Mouse (Mus musculus): ENCODE measurements around the gene Tmcc2. TPM values are rescaled to one million over a fixed set of nuclear protein-coding genes. Genes with fewer than 3 reads are reported as not detected.

Tmcc2 gene
- total RNA-seq, 2 experiments from 2014 or later, result 242 to 256 TPM

DNA sequence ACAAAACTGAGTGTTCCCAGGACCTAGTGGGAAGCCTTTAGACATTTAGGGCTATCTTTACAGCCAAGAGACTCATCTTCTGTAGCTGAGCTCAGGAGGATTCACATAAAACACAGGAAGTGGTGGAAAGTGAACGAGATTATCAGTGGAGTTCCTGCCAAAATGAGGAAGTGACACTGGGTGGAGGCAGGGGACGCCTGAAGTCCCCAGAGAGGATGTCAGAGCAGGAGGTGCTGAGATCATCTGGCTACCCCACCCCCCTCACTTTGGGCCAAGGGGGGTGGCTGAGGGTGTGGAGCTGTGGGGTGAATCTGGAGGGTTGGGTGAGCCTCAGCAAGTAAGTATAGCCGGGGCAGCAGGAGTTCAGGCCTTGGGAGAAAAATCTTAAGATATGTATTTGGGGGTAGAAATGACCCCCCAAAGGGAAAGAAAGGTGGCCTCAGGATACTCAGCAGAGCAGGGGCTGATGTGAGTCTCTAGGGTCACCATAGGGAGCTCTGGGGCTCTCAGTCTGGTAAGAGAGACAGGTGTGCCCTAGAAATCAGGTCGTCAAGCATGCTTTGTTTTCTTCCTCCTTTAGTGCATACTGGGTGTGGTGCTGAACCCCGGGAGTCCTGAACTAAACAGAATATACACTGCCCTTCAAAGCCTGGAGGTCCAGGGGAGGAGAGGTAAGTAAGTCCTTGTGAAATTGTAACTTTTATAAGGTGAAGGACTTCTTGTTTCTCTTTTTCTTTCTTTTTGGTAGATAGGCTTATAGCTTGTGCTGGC, 49.2 kb downstream of the Tmcc2 start:
- no peak for TF ChIP-seq CTCF (conservative IDR thresholded peaks at IDR 0.05)
- no peak overlapping the region for H3K4me3 ChIP-seq
- H3K27ac ChIP-seq, result no peak overlapping the region

DNA sequence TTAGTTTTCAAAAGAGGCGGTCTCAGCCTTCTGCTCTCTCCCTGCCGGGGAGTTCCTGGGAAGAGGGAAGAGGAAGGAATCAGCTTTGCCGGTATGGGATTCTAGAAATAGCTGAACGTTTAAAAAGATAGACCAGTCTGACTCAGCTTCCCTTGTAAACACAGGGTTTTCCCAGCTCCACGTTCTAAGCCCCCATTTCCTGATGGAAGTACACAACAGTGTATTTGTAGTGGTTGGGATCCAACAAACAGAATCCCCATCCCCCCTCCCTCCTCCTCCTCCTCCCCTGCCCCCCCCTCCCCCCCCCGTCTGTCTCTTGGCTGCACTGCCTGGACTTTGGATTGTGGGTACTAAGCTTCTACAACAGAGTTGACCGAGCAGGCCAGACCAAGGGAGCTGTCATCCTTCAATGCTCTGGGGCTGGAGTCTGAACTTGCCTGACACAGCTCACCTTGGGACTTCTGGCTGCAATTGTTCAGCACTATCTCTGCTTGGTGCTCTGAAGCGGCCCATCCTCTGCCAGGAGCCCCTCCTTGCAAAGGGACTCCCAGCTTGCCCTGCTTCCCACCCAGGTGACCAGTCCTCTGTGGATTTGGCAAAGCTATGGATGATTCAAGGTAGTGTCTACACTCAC, 52.9 kb downstream of the Tmcc2 start:
- H3K4me3 ChIP-seq, result no peak overlapping the region
- TF ChIP-seq CTCF (conservative IDR thresholded peaks at IDR 0.05), result no peak
- no peak for DNase-seq (ENCODE audit: low spot score in 2 of 2)
- H3K27ac ChIP-seq, result no peak overlapping the region

More for the DNA sequence above, 49.2 kb downstream of the Tmcc2 start:
- DNase-seq (ENCODE audit: low spot score in 2 of 2), result no peak

DNA sequence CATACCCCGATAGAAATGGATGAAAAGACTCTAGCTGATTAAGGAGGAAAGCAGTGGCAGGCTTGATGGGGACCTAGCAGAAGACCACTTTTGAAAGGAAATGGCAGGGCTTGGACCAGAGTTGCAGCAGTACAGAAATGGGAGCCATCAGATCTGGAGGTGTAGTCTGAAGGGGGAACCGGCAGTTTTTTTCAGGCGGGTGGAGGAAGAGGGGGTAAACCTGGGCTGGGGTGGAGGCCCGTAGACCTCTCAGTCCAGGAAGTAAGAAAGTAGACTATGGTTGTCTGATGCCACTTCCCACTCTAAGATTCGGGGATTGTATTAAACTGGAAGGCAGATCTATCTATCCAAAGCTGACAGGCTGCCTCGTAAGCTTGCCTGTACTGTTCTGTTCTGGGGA, 54.2 kb downstream of the Tmcc2 start:
- no peak for TF ChIP-seq CTCF (conservative IDR thresholded peaks at IDR 0.05)
- Histone ChIP-seq H3K4me3 (no peak overlapping the region), H3K27ac (no peak overlapping the region)
- DNase-seq (ENCODE audit: low spot score in 2 of 2), result no peak

DNA sequence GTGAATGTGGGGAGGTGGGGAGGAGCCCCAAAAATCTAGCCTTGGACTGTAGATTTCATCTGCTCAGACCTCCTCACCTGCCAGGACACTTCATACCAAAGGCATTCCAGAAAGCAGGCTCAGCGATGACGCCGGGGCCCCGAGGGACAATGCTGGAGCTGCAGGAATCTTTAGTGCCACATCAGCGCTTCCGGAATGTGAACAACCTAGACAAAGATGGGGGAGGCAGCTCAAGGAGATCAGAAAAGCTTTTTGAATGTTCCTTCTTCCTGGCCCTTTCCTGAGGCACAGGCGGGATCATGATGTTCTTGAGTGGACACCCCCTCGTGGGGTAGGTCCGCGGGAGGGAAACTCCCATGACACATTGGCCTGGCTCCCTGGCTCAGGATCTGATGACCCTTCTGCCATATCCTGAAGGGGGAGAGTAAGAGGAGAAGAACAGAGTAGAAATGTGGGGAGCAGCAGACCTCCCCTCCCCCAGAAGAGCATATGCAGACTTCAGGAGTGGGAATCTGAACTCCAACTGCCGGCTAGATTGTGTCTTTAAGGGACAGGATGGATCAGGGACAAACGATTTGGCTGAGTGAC, 55.6 kb downstream of the Tmcc2 start:
- H3K4me3 ChIP-seq, result no peak overlapping the region
- no peak overlapping the region for H3K27ac ChIP-seq
- no peak for DNase-seq (ENCODE audit: low spot score in 2 of 2)
- TF ChIP-seq CTCF (conservative IDR thresholded peaks at IDR 0.05), result no peak

DNA sequence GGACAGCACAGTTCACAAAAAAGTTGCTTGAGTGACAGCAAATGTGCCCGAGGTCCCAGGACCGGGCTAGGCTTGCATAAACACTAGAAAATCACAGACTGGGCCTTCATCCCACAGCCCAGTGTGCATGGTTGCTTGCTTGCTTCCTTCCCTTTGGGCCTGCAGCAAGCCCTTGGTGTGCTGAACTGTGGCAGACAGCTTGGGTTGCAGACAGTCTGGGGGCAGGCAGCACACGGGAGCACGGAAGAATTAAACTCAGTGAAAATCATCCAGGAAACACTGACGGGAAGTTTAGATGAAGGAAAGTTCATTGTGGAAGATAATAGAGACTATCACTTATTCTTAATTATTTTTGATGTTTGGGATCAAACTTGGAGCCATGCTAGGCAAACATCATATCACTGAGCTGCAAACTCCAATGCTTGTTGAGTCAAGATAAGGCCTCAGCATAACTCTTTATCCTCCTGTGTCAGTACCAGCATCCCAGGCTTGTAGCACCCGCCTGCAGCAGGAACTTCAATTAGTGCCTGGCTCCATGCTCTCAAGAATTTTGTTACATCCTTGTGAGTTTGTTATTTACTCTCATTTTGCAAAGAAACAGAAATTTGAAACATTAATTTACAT, 56.8 kb downstream of the Tmcc2 start:
- DNase-seq (ENCODE audit: low spot score in 2 of 2), result no peak
- Histone ChIP-seq H3K27ac (no peak overlapping the region), H3K4me3 (no peak overlapping the region)
- no peak for TF ChIP-seq CTCF (conservative IDR thresholded peaks at IDR 0.05)

DNA sequence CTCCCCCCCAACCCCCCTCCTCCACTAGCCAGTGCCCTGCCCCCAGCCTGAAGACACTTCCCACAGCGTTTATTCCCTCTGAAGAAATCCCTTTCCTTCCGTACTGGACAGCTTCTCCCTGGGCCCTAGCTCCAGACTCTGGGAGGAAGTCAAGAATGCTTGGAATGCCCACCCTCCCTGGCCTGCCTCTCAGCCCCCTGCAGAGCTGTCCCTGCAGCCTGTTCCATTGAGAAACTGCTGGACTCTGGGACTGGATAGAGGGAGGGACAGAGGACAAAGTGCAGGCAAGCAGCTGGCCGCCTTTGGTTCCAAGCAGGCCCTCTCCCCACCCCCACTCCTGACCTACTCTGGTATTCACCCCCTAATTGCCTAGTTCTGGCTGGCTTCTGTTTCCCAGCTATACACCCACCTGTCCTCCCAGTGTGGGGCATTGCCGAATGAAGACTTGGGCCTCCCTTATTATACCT, 57.4 kb downstream of the Tmcc2 start:
- Histone ChIP-seq H3K27ac (no peak overlapping the region), H3K4me3 (no peak overlapping the region)
- DNase-seq (ENCODE audit: low spot score in 2 of 2), result no peak
- no peak for TF ChIP-seq CTCF (conservative IDR thresholded peaks at IDR 0.05)

DNA sequence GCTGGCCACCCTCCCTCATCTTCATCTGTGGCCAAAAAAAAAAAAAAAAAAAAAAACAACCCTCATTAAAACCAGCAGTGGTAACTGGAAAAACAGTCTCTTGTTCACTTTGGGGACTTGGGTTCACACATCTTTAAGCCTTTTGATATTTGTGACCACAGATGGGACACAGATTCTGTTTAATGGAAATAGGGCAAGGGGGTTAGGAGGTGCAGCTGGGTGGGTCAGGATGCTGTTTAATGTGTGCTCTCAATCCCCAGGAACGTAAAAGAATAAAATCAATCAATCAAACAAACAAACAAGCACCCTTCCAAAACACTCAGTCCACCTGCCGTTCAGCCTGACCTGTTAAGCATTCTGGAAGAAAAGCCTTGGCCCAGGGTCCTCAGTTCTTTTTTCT, 57.9 kb downstream of the Tmcc2 start:
- DNase-seq (ENCODE audit: low spot score in 2 of 2), result no peak
- H3K4me3 ChIP-seq, result no peak overlapping the region
- no peak for TF ChIP-seq CTCF (conservative IDR thresholded peaks at IDR 0.05)
- H3K27ac ChIP-seq, result no peak overlapping the region

DNA sequence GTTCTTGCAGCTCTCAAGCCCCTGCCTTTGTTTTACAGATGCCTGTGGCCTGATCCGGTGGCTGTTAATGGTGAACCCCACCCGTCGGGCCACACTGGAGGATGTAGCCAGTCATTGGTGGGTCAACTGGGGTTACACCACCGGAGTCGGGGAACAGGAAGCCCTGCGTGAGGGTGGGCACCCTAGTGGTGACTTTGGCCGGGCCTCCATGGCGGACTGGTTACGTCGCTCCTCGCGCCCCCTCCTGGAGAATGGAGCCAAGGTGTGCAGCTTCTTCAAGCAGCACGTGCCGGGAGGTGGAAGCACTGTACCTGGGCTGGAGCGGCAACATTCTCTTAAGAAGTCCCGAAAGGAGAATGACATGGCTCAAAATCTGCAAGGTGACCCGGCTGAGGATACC, 59.8 kb downstream of the Tmcc2 start:
- DNase-seq (ENCODE audit: low spot score in 2 of 2), result no peak
- TF ChIP-seq CTCF (conservative IDR thresholded peaks at IDR 0.05), result no peak
- no peak overlapping the region for H3K4me3 ChIP-seq
- H3K27ac ChIP-seq, result no peak overlapping the region

DNA sequence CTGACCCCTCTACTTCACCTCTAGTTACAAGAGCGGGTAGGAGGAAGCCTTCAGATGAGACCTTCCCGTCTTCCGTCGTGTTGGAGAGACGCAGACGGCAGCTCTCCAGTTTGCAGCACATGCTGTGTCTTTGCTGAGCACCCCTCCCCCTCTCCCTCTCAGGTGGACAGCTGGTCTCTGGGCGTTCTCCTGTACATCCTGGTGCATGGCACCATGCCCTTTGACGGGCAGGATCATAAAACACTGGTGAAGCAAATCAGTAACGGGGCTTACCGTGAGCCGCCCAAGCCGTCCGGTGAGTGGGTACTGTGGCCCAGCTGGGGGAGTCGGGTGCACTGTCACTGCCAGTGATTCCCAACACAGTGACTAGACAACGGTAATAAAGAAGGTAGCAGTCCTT, 60.7 kb downstream of the Tmcc2 start:
- TF ChIP-seq CTCF (conservative IDR thresholded peaks at IDR 0.05), result no peak
- DNase-seq (ENCODE audit: low spot score in 2 of 2), result no peak
- no peak overlapping the region for H3K4me3 ChIP-seq
- H3K27ac ChIP-seq, result no peak overlapping the region

DNA sequence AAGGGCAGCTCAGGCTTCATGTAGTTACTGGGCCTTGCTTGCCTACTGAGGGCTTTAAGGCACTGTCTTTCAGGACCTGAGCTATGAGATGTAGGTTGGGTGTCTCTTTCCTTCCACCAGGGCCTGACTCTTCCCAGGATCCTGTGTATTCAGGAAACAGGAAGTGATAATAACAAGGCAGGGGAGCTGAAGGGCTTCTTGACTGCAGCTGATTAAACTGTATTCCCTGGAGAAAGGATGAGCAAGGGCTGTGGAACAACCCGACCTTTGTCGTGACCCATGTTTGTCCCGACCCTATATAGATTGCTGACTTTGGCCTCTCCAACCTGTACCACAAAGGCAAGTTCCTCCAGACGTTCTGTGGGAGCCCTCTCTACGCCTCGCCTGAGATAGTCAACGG, 61.4 kb downstream of the Tmcc2 start:
- DNase-seq (ENCODE audit: low spot score in 2 of 2), result no peak
- no peak for TF ChIP-seq CTCF (conservative IDR thresholded peaks at IDR 0.05)
- Histone ChIP-seq H3K27ac (no peak overlapping the region), H3K4me3 (no peak overlapping the region)

DNA sequence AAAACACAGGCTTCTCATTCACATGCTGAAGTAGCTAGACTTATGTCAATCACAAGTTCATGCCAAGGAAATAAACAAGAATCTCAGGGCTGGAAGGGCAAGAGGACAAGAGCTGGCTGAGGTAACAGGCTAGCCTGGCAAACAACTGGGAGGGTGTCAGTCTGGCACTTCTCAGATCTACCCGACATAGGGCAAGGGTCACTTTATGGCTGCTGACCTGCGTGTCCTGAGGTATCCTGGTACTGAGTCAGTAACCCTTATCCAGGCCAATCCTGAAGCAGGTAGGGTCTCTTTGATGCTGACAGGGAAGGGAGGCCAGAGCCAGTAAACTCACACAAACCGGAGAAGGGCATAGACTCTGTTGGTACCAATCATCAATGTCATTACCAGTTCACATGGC, 62.5 kb downstream of the Tmcc2 start:
- Histone ChIP-seq H3K4me3 (no peak overlapping the region), H3K27ac (no peak overlapping the region)
- TF ChIP-seq CTCF (conservative IDR thresholded peaks at IDR 0.05), result no peak
- no peak for DNase-seq (ENCODE audit: low spot score in 2 of 2)

DNA sequence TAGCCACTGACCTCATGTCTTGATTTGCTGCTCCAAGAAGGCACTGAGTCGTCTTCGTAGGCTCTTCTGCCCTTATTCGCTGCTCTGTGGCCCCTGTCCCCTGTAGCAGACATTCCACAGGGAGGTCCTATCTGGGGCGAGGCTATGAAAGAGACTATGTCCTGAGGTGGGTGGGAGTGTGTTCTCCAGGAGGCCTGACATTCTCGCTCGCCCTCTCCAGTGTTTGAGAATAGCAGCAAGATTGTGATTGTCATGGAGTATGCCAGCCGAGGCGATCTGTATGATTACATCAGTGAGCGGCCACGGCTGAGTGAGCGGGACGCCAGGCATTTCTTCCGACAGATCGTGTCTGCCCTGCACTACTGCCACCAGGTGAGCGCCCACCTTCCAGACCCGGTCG, 63.6 kb downstream of the Tmcc2 start:
- no peak overlapping the region for H3K27ac ChIP-seq
- no peak for DNase-seq (ENCODE audit: low spot score in 2 of 2)
- TF ChIP-seq CTCF (conservative IDR thresholded peaks at IDR 0.05), result no peak
- no peak overlapping the region for H3K4me3 ChIP-seq

DNA sequence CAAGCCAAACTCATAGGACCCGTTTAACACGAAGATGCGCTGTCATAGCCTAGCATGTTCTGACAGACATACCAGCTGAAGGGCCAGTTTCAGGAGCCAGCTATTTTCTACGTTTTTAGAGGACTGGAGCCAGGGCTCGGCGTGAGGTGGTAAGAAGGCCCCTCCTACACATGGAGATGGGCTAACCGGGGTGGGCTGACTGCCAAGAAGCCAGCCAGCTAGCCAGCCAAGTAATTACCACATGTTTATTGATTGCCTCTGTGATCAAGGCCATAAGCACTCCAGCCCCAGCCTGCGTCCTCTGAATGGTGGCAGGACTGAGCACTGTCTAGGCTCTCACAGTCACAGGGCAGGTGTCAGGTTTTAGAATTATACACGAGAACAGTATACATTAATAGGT, 64.3 kb downstream of the Tmcc2 start:
- Histone ChIP-seq H3K4me3 (no peak overlapping the region), H3K27ac (no peak overlapping the region)
- DNase-seq (ENCODE audit: low spot score in 2 of 2), result no peak
- no peak for TF ChIP-seq CTCF (conservative IDR thresholded peaks at IDR 0.05)

Measured in layer of hippocampus, adult 2 months (tissue).